Mouse (Mus musculus): ENCODE results near the gene 1110002E22Rik.

DNA sequence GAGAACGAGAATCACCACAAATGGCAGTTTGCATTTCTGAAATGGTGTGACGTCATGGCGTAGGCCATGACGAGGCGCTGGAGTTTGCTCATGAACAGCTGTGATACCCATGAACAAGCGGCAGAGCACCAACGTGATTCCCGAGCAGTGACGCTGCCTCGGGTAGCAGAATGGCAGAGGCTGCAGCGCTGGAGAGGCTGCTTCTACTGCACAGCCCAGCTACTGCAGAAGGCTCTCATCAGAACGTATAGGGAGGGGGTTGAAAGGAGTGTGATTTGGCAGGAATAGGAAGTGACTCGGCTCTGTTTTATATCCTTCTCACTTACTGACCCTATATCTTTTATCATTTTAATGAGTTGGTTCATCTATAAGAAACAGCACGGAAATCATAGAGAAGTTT, 54.0 kb downstream of the 1110002E22Rik start:
- no peak for TF ChIP-seq CTCF (IDR thresholded peaks at IDR 0.05; ENCODE audit: low read depth, low read length)
- no peak for TF ChIP-seq POLR2A (IDR thresholded peaks at IDR 0.05; ENCODE audit: borderline replicate concordance, low read depth, low read length)
